Mouse (Mus musculus): ENCODE results near the gene Arhgap18.

- no peak for TF ChIP-seq CTCF (conservative IDR thresholded peaks at IDR 0.05; ENCODE audit: insufficient read depth, insufficient read length, low read depth, low read length)
- TF ChIP-seq POLR2A (IDR thresholded peaks at IDR 0.05; ENCODE audit: low read depth, low read length): no peak
These were observed 147.2 kb downstream of the Arhgap18 start for GRCm38 (mm10) chr10:26900426-26900825.

All from kidney, adult 2 months (tissue).